Mouse (Mus musculus) forebrain, postnatal 0 days (tissue): Measurements from ENCODE around the gene Ep400. TPM values are rescaled to one million over a fixed set of nuclear protein-coding genes. Genes with fewer than 3 reads are reported as not detected.

Experiments
- ATAC-seq: fragments of 200-750 bp; cut with Nextera tagmentation; 2 replicates; pipeline ENCODE4 v1.8.0; 2017; ENCODE audit warnings: mild to moderate bottlenecking, moderate library complexity
- DNase-seq: peaks from one replicate; pipeline ENCODE4 v3.0.0-alpha.2; 2015
- H3K27ac ChIP-seq: fragments of 300-500 bp; sonication (generic); 2 replicates; pipeline ENCODE4 v1.5.1; 2014; ENCODE audit warnings: low read depth, mild to moderate bottlenecking, antibody characterized with exemption, low read length, moderate library complexity, mixed read lengths
- H3K27me3 ChIP-seq: fragments of 300-500 bp; sonication (generic); 2 replicates; pipeline ENCODE4 v1.6.1; 2014; ENCODE audit warnings: mild to moderate bottlenecking, low read length, mixed read lengths; ENCODE audit not compliant: insufficient read depth
- H3K36me3 ChIP-seq: fragments of 300-500 bp; sonication (generic); 2 replicates; pipeline ENCODE4 v1.6.1; 2014; ENCODE audit warnings: mild to moderate bottlenecking, moderate library complexity; ENCODE audit not compliant: insufficient read depth
- H3K4me1 ChIP-seq: fragments of 300-500 bp; sonication (generic); 2 replicates; pipeline ENCODE4 v1.6.1; 2014; ENCODE audit warnings: antibody characterized with exemption; ENCODE audit not compliant: insufficient read depth
- H3K4me2 ChIP-seq: fragments of 300-500 bp; sonication (generic); 2 replicates; pipeline ENCODE4 v1.6.1; 2014; ENCODE audit warnings: low read depth, mild to moderate bottlenecking, moderate library complexity
- H3K4me3 ChIP-seq: fragments of 300-500 bp; sonication (generic); 2 replicates; pipeline ENCODE4 v1.5.1; 2014; ENCODE audit warnings: low read depth, low read length, mixed read lengths
- H3K9ac ChIP-seq: fragments of 300-500 bp; sonication (generic); 2 replicates; pipeline ENCODE4 v1.6.1; 2014; ENCODE audit warnings: mild to moderate bottlenecking
- H3K9me3 ChIP-seq: fragments of 300-500 bp; sonication (generic); 2 replicates; pipeline ENCODE4 v1.6.1; 2016; ENCODE audit warnings: low read length
- CTCF ChIP-seq: sonication (generic); IDR thresholded peaks from 2 replicates; pipeline ENCODE4 v1.5.1; 2016; ENCODE audit warnings: antibody characterized with exemption, control low read depth, low read depth
- WGBS: fragments of 180-500 bp; shearing (Covaris S2); extraction: QIAGEN DNeasy Blood & Tissue Kit; methylation state at CpG from one replicate; pipeline ENCODE4 v1.1.7; 2014; 5-methylcytosine and 5-hydroxymethylcytosine counted together
- polyA plus RNA-seq: library from polyadenylated mRNA; unstranded; fragments of >200 nt; fragmentation: Nextera tagmentation; extraction: Ambion mirVana; gene quantifications from 2 replicates; pipeline ENCODE4 v1.2.1, GENCODE M21; 2015
- total RNA-seq: library from RNA; depleted of rRNA; stranded (reverse); fragments of >200 nt; gene quantifications from 2 replicates; pipeline ENCODE4 v1.2.3, GENCODE M21; 2014

The Ep400 gene
- total and polyA plus RNA-seq, 2 experiments from 2014 or later = 37.4 to 66.4 TPM

DNA sequence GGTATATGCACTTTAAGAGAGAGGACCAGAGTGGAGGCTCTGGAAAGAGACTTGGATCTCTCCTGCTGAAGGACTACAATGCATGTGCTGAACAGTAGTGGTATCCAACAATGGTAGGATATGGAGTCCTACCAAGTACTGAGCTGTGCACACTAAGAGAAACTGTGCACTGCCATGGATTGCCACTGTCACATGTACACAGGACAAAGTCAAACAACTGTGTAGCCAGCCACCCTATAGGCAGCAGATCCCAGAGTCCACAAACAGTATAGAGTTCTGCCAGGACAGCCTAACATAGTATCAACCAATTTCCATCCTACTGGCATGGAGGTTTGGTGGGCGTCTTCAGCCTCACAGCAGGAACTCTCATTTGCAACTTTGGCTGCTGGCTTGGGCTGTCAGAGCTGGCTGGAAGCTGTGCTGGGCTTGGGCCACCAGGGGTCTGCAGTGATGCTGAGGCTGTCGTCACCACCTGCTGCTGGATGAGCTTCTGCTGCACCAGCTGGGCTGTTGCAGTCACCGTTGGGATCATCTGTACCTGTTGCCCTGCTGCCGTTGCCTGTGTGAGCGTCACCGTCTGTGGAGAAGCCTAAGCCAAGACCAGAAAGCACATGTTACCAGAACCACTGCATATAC lies 104.9 kb downstream of the Ep400 start:
- no peak overlapping the region for H3K4me2 ChIP-seq
- H3K4me3 ChIP-seq = no peak overlapping the region
- 67% methylated on average over 6 of the region's 6 CpGs for WGBS
- 0 out of 2 replicates have a peak, but pooled peaks have one; percentile 25 for ATAC-seq
- peaks cover 80% of the 10 kb centered on the region for H3K36me3 ChIP-seq
- no peak for TF ChIP-seq CTCF
- DNase-seq = no peak
- H3K27me3 ChIP-seq = no peaks in the 10 kb centered on the region
- H3K27ac ChIP-seq = no peak overlapping the region
- no peaks in the 10 kb centered on the region for H3K4me1 ChIP-seq
- H3K9ac ChIP-seq = no peak overlapping the region
- no peaks in the 10 kb centered on the region for H3K9me3 ChIP-seq

DNA sequence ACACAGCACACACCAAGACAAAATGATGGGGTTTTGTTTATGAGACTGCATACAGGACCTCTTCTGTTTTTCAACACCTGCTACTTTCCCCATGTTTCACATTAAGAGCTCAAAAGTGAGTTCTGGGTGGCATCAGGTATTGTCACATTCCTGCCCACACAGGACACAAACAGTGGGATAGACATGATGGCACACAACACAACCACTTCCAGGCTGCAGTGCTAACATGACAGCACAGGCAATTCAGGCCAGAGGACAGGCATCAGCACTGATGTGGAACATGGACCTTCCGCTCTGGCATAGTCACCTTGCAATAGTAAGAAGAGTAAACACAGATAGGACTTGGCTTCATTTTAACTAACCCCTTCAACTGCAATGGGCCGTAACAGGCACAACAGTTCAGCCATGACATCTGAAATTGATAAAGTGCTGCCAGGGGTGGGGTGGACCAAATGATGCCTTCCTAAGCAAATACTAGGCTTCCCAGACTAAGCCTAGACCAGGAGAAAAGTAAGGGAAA lies 105.7 kb downstream of the Ep400 start:
- WGBS = 97% methylated on average over 2 of the region's 2 CpGs
- TF ChIP-seq CTCF = no peak

DNA sequence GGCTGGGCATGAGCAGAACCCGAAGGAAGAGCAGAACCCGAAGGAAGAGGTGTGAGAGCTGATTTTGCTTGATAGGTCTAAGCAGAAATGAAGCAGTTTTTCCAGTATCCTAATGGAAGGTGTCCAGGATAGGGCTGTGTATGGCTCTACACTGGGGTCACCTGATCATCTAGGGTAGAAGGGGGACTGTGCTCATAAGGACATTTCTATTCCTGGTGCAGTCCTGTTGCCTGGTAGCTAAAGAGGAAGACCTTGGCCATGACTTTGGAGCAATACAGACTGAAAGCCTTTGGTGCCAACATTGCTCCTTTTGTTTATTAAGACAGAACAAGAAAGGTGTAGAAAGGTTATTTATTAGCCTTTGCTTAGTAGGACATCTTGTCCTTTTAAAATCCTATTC lies 106.5 kb downstream of the Ep400 start:
- Histone ChIP-seq H3K9ac (no peak overlapping the region), H3K27me3 (no peaks in the 10 kb centered on the region), H3K27ac (no peak overlapping the region), H3K4me2 (no peak overlapping the region), H3K9me3 (no peaks in the 10 kb centered on the region), H3K4me1 (no peaks in the 10 kb centered on the region), H3K4me3 (no peak overlapping the region), H3K36me3 (peaks cover 75% of the 10 kb centered on the region)
- DNase-seq (no peak), ATAC-seq (no peak)
- TF ChIP-seq CTCF = no peak
- WGBS = 96% methylated on average over 2 of the region's 2 CpGs

More for the DNA sequence above, 105.7 kb downstream of the Ep400 start:
- no peak overlapping the region for H3K9ac ChIP-seq
- no peak for ATAC-seq
- no peak for DNase-seq
- no peaks in the 10 kb centered on the region for H3K4me1 ChIP-seq
- peaks cover 80% of the 10 kb centered on the region for H3K36me3 ChIP-seq
- no peaks in the 10 kb centered on the region for H3K9me3 ChIP-seq
- no peak overlapping the region for H3K27ac ChIP-seq
- H3K27me3 ChIP-seq = no peaks in the 10 kb centered on the region
- H3K4me2 ChIP-seq = no peak overlapping the region
- no peak overlapping the region for H3K4me3 ChIP-seq

DNA sequence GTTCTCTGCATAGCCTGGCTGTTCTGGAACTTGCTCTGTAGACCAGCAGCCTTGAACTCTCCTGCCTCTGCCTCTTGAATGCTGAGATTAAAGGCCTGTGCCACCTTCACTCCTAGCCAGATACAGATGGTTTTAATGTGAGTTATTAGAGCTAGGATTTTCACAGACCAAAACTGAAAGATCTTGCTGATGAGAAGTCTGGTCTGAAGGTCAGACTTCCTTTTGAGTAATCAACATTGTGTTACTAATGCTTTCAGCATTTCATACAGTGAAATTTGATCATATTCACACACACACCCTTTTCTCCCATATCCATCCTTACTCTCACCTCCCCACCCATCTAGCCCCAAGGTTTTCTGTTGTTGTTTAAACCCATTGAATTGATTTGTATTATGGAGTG lies 110.8 kb downstream of the Ep400 start:
- no peak overlapping the region for H3K9ac ChIP-seq
- H3K36me3 ChIP-seq = peaks cover 72% of the 10 kb centered on the region
- H3K27ac ChIP-seq = no peak overlapping the region
- no peak overlapping the region for H3K4me3 ChIP-seq
- H3K9me3 ChIP-seq = no peaks in the 10 kb centered on the region
- H3K4me2 ChIP-seq = no peak overlapping the region
- no peaks in the 10 kb centered on the region for H3K4me1 ChIP-seq
- no peak for DNase-seq
- no peaks in the 10 kb centered on the region for H3K27me3 ChIP-seq
- no peak for TF ChIP-seq CTCF
- no peak for ATAC-seq

DNA sequence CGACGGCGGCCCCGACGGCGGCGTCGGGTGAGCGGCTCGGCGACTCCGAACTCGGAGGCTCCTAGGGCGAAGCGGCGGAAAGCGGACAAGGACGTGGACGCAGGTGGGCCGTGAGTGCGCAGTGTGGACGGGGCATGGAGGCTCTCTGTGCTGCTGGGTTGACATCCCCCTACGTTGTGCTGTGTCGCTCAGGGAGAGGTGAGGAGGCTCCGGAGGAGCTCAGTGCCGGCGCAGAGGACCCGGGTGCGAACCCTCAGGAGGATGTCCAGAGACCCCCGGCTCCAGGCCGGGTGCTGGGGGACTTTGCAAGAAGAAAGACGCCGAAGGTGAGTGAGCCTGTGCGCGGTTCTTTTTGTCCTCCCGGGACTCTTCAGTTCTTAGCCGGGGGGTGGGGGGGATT lies 116.8 kb downstream of the Ep400 start:
- Histone ChIP-seq H3K9ac (peak overlapping the region; percentile 77), H3K9me3 (no peaks in the 10 kb centered on the region), H3K4me2 (peak overlapping the region; percentile 96), H3K27me3 (no peaks in the 10 kb centered on the region), H3K36me3 (peaks cover 68% of the 10 kb centered on the region), H3K4me1 (peaks cover 5% of the 10 kb centered on the region; the same call in 1 of the 2 replicates), H3K27ac (peak overlapping the region; percentile 57; the same call in 1 of the 2 replicates), H3K4me3 (peak overlapping the region; percentile 92)
- no peak for TF ChIP-seq CTCF
- no peak for DNase-seq
- peak; percentile 63 for ATAC-seq
- 2% methylated on average over 36 of the region's 37 CpGs for WGBS

DNA sequence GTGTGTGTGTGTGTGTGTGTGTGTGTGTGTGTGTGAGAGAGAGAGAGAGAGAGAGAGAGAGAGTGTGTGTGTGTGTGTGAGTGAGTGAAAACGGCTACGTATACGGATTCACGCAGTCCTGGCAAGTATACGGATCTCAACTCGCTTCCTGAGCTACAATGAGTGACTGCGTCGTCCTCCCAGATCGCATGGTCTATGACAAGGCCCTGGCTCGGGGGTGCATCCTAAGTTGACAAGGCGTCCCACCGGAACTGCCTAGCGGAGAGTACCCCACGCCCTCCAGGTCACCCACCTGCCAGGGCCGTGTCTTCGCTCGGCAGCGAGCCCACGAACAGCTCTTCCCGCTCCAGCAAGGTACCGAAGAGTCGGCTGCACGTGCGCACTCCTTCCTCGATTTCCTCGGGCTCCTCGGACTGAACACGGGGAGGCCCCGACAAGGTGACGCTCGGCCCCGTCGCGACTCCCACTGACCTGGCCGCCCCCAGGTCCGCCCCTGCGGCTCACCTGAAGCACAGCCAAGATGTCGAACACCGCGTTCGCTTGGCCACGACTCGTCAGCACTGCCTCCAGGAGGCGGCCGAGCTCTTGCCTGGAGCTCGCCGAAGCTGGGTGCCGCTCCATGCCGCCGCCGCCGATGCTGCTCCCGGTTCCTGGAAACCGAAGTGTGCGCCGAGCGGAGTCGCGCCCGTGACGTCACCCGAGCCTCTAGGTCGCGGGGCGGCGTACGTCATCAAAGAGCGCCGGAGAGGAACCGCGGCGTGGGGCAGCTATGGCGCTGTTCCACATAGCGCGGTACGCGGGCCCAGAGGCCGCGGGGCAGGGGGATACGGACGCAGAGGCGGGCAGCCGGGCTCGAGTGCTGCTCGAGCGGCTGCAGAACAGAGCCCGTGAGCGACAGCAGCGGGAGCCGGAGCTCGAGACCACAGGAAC lies 117.5 kb downstream of the Ep400 start, which contains the start of the genes Noc4l and Ddx51:
Noc4l (minus strand) TSS at position 699 of the 930 bp plus-strand sequence.
Ddx51 (plus strand) TSS at position 733 of the 930 bp plus-strand sequence.
- no peaks in the 10 kb centered on the region for H3K9me3 ChIP-seq
- H3K9ac ChIP-seq = peak within 1 kb of the TSS; percentile 77
- peak within 1 kb of the TSS; percentile 57; the same call in 1 of the 2 replicates for H3K27ac ChIP-seq
- H3K4me1 ChIP-seq = peaks cover 5% of the 10 kb centered on the region; the same call in 1 of the 2 replicates
- H3K4me2 ChIP-seq = peak within 1 kb of the TSS; percentile 96
- 2% methylated on average over 91 of the region's 91 CpGs for WGBS
- H3K27me3 ChIP-seq = no peaks in the 10 kb centered on the region
- ATAC-seq = peak; percentile 90
- peaks cover 68% of the 10 kb centered on the region for H3K36me3 ChIP-seq
- TF ChIP-seq CTCF = peak; percentile 21; the same call in 1 of the 2 replicates
- peak; percentile 98 for DNase-seq
- H3K4me3 ChIP-seq = peak within 1 kb of the TSS; percentile 92
